ENCODE assay signal across 8 mouse cellular contexts in the genomic region with DNA sequence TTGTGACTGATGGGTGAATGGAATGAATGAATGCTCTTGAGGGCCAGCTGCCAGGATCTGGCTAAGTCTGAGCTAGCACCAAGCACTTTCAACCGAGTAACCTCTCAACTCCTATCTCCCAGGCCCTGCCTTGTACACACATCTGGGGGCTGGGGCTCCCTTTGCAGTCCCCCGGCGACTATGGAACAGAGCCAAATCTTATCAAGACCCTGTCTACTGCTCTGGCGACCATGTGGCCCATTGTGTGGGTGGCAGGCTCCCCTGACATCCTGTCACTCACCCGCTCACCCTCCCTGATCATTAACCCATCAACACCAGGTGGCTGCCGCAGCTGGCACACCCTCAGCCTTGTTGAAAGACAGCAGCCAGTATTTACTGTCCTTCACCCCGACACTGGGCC. TPM values are rescaled to one million over a fixed set of nuclear protein-coding genes. Genes with fewer than 3 reads are reported as not detected.
DNase-seq lines count a peak whose midpoint lies in the region; ATAC-seq and TF ChIP-seq lines count a peak whose summit lies in the region.

No protein-coding gene starts in this region.

- peak; percentile 55 for DNase-seq in lung, embryonic 14.5 days
- DNase-seq in lung, postnatal 10 days: no peak
- DNase-seq in liver, postnatal 0 days: peak; percentile 50
- DNase-seq in thymus, postnatal 0 days (ENCODE audit: low spot score): peak; percentile 75
- no peak for DNase-seq in stomach, postnatal 0 days (ENCODE audit: low spot score)
- no peak for DNase-seq in right cerebral cortex, postnatal 36 days (ENCODE audit: low spot score in 2 of 2)

- ATAC-seq in lung, embryonic 14.5 days (ENCODE audit: insufficient read depth): no peak
- no peak for ATAC-seq in embryonic facial prominence, embryonic 15.5 days (ENCODE audit: insufficient number of reproducible peaks, low FRiP score, low TSS enrichment, low read depth)
- ATAC-seq in liver, postnatal 0 days: peak; percentile 4; the same call in 1 of the 2 replicates
- no peak for ATAC-seq in stomach, postnatal 0 days (ENCODE audit: low FRiP score, low TSS enrichment)
- ATAC-seq in neural tube, embryonic 15.5 days (ENCODE audit: low FRiP score): no peak

- H3K4me3 ChIP-seq in lung, embryonic 14.5 days (ENCODE audit: low read depth, low read length): no peak overlapping the region
- H3K4me3 ChIP-seq in embryonic facial prominence, embryonic 15.5 days (replicated peaks): no peak overlapping the region
- H3K4me3 ChIP-seq in liver, postnatal 0 days (ENCODE audit: low read depth, low read length): no peak overlapping the region
- H3K4me3 ChIP-seq in stomach, postnatal 0 days (ENCODE audit: low read depth, low read length): no peak overlapping the region
- no peak overlapping the region for H3K4me3 ChIP-seq in neural tube, embryonic 15.5 days (replicated peaks)

- no peak overlapping the region for H3K4me2 ChIP-seq in lung, embryonic 14.5 days
- H3K4me2 ChIP-seq in embryonic facial prominence, embryonic 15.5 days (replicated peaks): no peak overlapping the region
- peak overlapping the region; percentile 60 for H3K4me2 ChIP-seq in liver, postnatal 0 days (ENCODE audit: low read depth, low read length)
- H3K4me2 ChIP-seq in stomach, postnatal 0 days (replicated peaks; ENCODE audit: low read depth): no peak overlapping the region
- H3K4me2 ChIP-seq in neural tube, embryonic 15.5 days: no peak overlapping the region

- TF ChIP-seq EP300 in liver, postnatal 0 days (IDR thresholded peaks at IDR 0.05; ENCODE audit: low read depth): no peak
- TF ChIP-seq EP300 in stomach, postnatal 0 days (optimal IDR thresholded peaks at IDR 0.05): no peak

- WGBS in lung, embryonic 14.5 days: 9% methylated on average over 7 of the region's 7 CpGs
- 38% methylated on average over 7 of the region's 7 CpGs for WGBS in embryonic facial prominence, embryonic 15.5 days
- 13% methylated on average over 7 of the region's 7 CpGs for WGBS in liver, postnatal 0 days (ENCODE audit: insufficient replicate concordance)
- WGBS in stomach, postnatal 0 days: 29% methylated on average over 7 of the region's 7 CpGs
- 15% methylated on average over 7 of the region's 7 CpGs for WGBS in neural tube, embryonic 15.5 days

- H3K27ac ChIP-seq in lung, embryonic 14.5 days (ENCODE audit: low read depth): peak overlapping the region; percentile 95
- H3K27ac ChIP-seq in embryonic facial prominence, embryonic 15.5 days (replicated peaks): 0 out of 2 replicates have a peak overlapping the region, but pooled peaks have one; percentile 22
- peak overlapping the region; percentile 92 for H3K27ac ChIP-seq in liver, postnatal 0 days (ENCODE audit: low read depth)
- no peak overlapping the region for H3K27ac ChIP-seq in stomach, postnatal 0 days (replicated peaks)
- H3K27ac ChIP-seq in neural tube, embryonic 15.5 days (replicated peaks): no peak overlapping the region

- no peaks in the 10 kb centered on the region for H3K27me3 ChIP-seq in lung, embryonic 14.5 days (ENCODE audit: insufficient read depth, low read length)
- H3K27me3 ChIP-seq in embryonic facial prominence, embryonic 15.5 days: no peaks in the 10 kb centered on the region
- 0 out of 2 replicates have a peak, but pooled peaks cover 3% of the 10 kb centered on the region for H3K27me3 ChIP-seq in liver, postnatal 0 days (ENCODE audit: insufficient read depth, low read length)
- no peaks in the 10 kb centered on the region for H3K27me3 ChIP-seq in stomach, postnatal 0 days (ENCODE audit: control insufficient read depth, insufficient read depth, low read length)
- H3K27me3 ChIP-seq in neural tube, embryonic 15.5 days (replicated peaks): no peaks in the 10 kb centered on the region

- TF ChIP-seq CTCF in lung, embryonic 14.5 days (IDR thresholded peaks at IDR 0.05; ENCODE audit: low read depth): no peak
- no peak for TF ChIP-seq CTCF in liver, postnatal 0 days (IDR thresholded peaks at IDR 0.05; ENCODE audit: low read depth)
- TF ChIP-seq CTCF in stomach, postnatal 0 days (IDR thresholded peaks at IDR 0.05; ENCODE audit: low read depth): no peak

- no peaks in the 10 kb centered on the region for H3K36me3 ChIP-seq in lung, embryonic 14.5 days (ENCODE audit: insufficient read depth)
- no peaks in the 10 kb centered on the region for H3K36me3 ChIP-seq in embryonic facial prominence, embryonic 15.5 days
- no peaks in the 10 kb centered on the region for H3K36me3 ChIP-seq in liver, postnatal 0 days (replicated peaks; ENCODE audit: insufficient read depth, low read length)
- H3K36me3 ChIP-seq in stomach, postnatal 0 days (ENCODE audit: control insufficient read depth, insufficient read depth, low read length): no peaks in the 10 kb centered on the region
- H3K36me3 ChIP-seq in neural tube, embryonic 15.5 days: no peaks in the 10 kb centered on the region

- H3K9ac ChIP-seq in lung, embryonic 14.5 days: peak overlapping the region; percentile 11; the same call in 1 of the 2 replicates
- H3K9ac ChIP-seq in embryonic facial prominence, embryonic 15.5 days: no peak overlapping the region
- 0 out of 2 replicates have a peak overlapping the region, but pooled peaks have one; percentile 11 for H3K9ac ChIP-seq in liver, postnatal 0 days (replicated peaks)
- H3K9ac ChIP-seq in stomach, postnatal 0 days (ENCODE audit: low read length): no peak overlapping the region
- H3K9ac ChIP-seq in neural tube, embryonic 15.5 days (replicated peaks): no peak overlapping the region

- H3K4me1 ChIP-seq in lung, embryonic 14.5 days (ENCODE audit: insufficient read depth): peaks cover 47% of the 10 kb centered on the region
- H3K4me1 ChIP-seq in embryonic facial prominence, embryonic 15.5 days: peaks cover 79% of the 10 kb centered on the region
- H3K4me1 ChIP-seq in liver, postnatal 0 days (ENCODE audit: insufficient read depth): peaks cover 59% of the 10 kb centered on the region
- peaks cover 17% of the 10 kb centered on the region for H3K4me1 ChIP-seq in stomach, postnatal 0 days (replicated peaks; ENCODE audit: control insufficient read depth, insufficient read depth)
- peaks cover 53% of the 10 kb centered on the region for H3K4me1 ChIP-seq in neural tube, embryonic 15.5 days

- no peaks in the 10 kb centered on the region for H3K9me3 ChIP-seq in lung, embryonic 14.5 days (ENCODE audit: low read depth, low read length)
- H3K9me3 ChIP-seq in embryonic facial prominence, embryonic 15.5 days (replicated peaks): no peaks in the 10 kb centered on the region
- H3K9me3 ChIP-seq in liver, postnatal 0 days (ENCODE audit: low read length): no peaks in the 10 kb centered on the region
- H3K9me3 ChIP-seq in stomach, postnatal 0 days (ENCODE audit: control insufficient read depth, low read length): no peaks in the 10 kb centered on the region
- H3K9me3 ChIP-seq in neural tube, embryonic 15.5 days (replicated peaks): no peaks in the 10 kb centered on the region

RNA-seq across cellular contexts. Expression of a gene that starts 1.9 kb away (rescaled TPM):
- 11.2 and 12.6 TPM in 2 replicates for polyA plus RNA-seq in lung, embryonic 14.5 days (2014; fragmentation: Nextera tagmentation; extraction: Ambion mirVana)
- polyA plus RNA-seq in embryonic facial prominence, embryonic 15.5 days (2015; fragmentation: Nextera tagmentation; extraction: Ambion mirVana): 7.5 and 9.6 TPM in 2 replicates
- polyA plus RNA-seq in liver, postnatal 0 days (2015; fragmentation: Nextera tagmentation; extraction: Ambion mirVana): 4.6 and 5.2 TPM in 2 replicates
- polyA plus RNA-seq in thymus, postnatal 0 days (2015; fragmentation: Nextera tagmentation; extraction: Ambion mirVana): 20.6 and 25.9 TPM in 2 replicates
- polyA plus RNA-seq in stomach, postnatal 0 days (2015; fragmentation: Nextera tagmentation; extraction: Ambion mirVana): 2.0 and 2.2 TPM in 2 replicates
- 3.1 and 7.3 TPM in 2 replicates for polyA plus RNA-seq in neural tube, embryonic 15.5 days (2015; fragmentation: Nextera tagmentation; extraction: Ambion mirVana)

RNA-seq across cellular contexts. Expression of a gene that starts 42.8 kb away (rescaled TPM):
- not detected in 2 replicates for polyA plus RNA-seq in lung, embryonic 14.5 days (2014; fragmentation: Nextera tagmentation; extraction: Ambion mirVana)
- polyA plus RNA-seq in embryonic facial prominence, embryonic 15.5 days (2015; fragmentation: Nextera tagmentation; extraction: Ambion mirVana): 0.31 and 0.39 TPM in 2 replicates
- not detected in 2 replicates for polyA plus RNA-seq in liver, postnatal 0 days (2015; fragmentation: Nextera tagmentation; extraction: Ambion mirVana)
- 0.17 and 0.33 TPM in 2 replicates for polyA plus RNA-seq in thymus, postnatal 0 days (2015; fragmentation: Nextera tagmentation; extraction: Ambion mirVana)
- polyA plus RNA-seq in stomach, postnatal 0 days (2015; fragmentation: Nextera tagmentation; extraction: Ambion mirVana): not detected in 2 replicates
- not detected in 2 replicates for polyA plus RNA-seq in neural tube, embryonic 15.5 days (2015; fragmentation: Nextera tagmentation; extraction: Ambion mirVana)

RNA-seq across cellular contexts. Expression of a gene that starts 49.1 kb away (rescaled TPM):
- polyA plus RNA-seq in lung, embryonic 14.5 days (2014; fragmentation: Nextera tagmentation; extraction: Ambion mirVana): not detected in 2 replicates
- polyA plus RNA-seq in embryonic facial prominence, embryonic 15.5 days (2015; fragmentation: Nextera tagmentation; extraction: Ambion mirVana): not detected in 2 replicates
- not detected in 2 replicates for polyA plus RNA-seq in liver, postnatal 0 days (2015; fragmentation: Nextera tagmentation; extraction: Ambion mirVana)
- not detected in 2 replicates for polyA plus RNA-seq in thymus, postnatal 0 days (2015; fragmentation: Nextera tagmentation; extraction: Ambion mirVana)
- not detected in 2 replicates for polyA plus RNA-seq in stomach, postnatal 0 days (2015; fragmentation: Nextera tagmentation; extraction: Ambion mirVana)
- not detected in 2 replicates for polyA plus RNA-seq in neural tube, embryonic 15.5 days (2015; fragmentation: Nextera tagmentation; extraction: Ambion mirVana)

Comparison
In these comparisons a context has a peak if more than half of its experiments do, and no peak if none do; other contexts are left out.
1. DNase-seq: peak in lung, embryonic 14.5 days (single experiment), liver, postnatal 0 days (single experiment) and thymus, postnatal 0 days (single experiment); none in lung, postnatal 10 days (single experiment), stomach, postnatal 0 days (single experiment) and right cerebral cortex, postnatal 36 days (0 of 2).
2. H3K27ac ChIP-seq: peak in lung, embryonic 14.5 days (single experiment), embryonic facial prominence, embryonic 15.5 days (single experiment) and liver, postnatal 0 days (single experiment); none in stomach, postnatal 0 days (single experiment) and neural tube, embryonic 15.5 days (single experiment).
3. H3K9ac ChIP-seq: peak in lung, embryonic 14.5 days (single experiment) and liver, postnatal 0 days (single experiment); none in embryonic facial prominence, embryonic 15.5 days (single experiment), stomach, postnatal 0 days (single experiment) and neural tube, embryonic 15.5 days (single experiment).